Mouse (Mus musculus): ENCODE data around the gene Fdx1.

The Fdx1 gene

GRCm38 (mm10) chr9:51962975-51963701, at the start of gene Fdx1:
Gene Fdx1, minus strand, starts transcription at chr9:51963556.
- peak; percentile 59 for DNase-seq (ENCODE audit: low read depth)

GRCm38 (mm10) chr9:52012781-52013436, 49.6 kb upstream of the Fdx1 start:
- DNase-seq (ENCODE audit: low read depth): no peak

- no peak for DNase-seq (ENCODE audit: low read depth)
Observed at GRCm38 (mm10) chr9:52012311-52012710, 49.0 kb upstream of the Fdx1 start.

GRCm38 (mm10) chr9:52008511-52008910, 45.2 kb upstream of the Fdx1 start:
- DNase-seq (ENCODE audit: low read depth): no peak

- no peak for DNase-seq (ENCODE audit: low read depth)
Observed at GRCm38 (mm10) chr9:52007341-52007740, 44.0 kb upstream of the Fdx1 start.

GRCm38 (mm10) chr9:52003501-52003900, 40.1 kb upstream of the Fdx1 start:
- DNase-seq (ENCODE audit: low read depth): no peak

- DNase-seq (ENCODE audit: low read depth): no peak
Observed at GRCm38 (mm10) chr9:51995331-51996099, 32.2 kb upstream of the Fdx1 start.

GRCm38 (mm10) chr9:51994636-51995260, 31.4 kb upstream of the Fdx1 start:
- no peak for DNase-seq (ENCODE audit: low read depth)

GRCm38 (mm10) chr9:51993486-51994275, 30.3 kb upstream of the Fdx1 start:
- DNase-seq (ENCODE audit: low read depth): peak; percentile 47

- no peak for DNase-seq (ENCODE audit: low read depth)
Observed at GRCm38 (mm10) chr9:51991241-51991876, 28.0 kb upstream of the Fdx1 start.

GRCm38 (mm10) chr9:51990828-51991227, 27.5 kb upstream of the Fdx1 start:
- peak; percentile 59 for DNase-seq (ENCODE audit: low read depth)

- DNase-seq (ENCODE audit: low read depth): no peak
Observed at GRCm38 (mm10) chr9:51985493-51986099, 22.2 kb upstream of the Fdx1 start.

GRCm38 (mm10) chr9:51981131-51981530, 17.8 kb upstream of the Fdx1 start:
- DNase-seq (ENCODE audit: low read depth): no peak

- DNase-seq (ENCODE audit: low read depth): no peak
Observed at GRCm38 (mm10) chr9:51979301-51979700, 15.9 kb upstream of the Fdx1 start.

GRCm38 (mm10) chr9:51978545-51979259, 15.3 kb upstream of the Fdx1 start:
- DNase-seq (ENCODE audit: low read depth): peak; percentile 32

GRCm38 (mm10) chr9:51977439-51978000, 14.2 kb upstream of the Fdx1 start:
- peak; percentile 79 for DNase-seq (ENCODE audit: low read depth)

- DNase-seq (ENCODE audit: low read depth): no peak
Observed at GRCm38 (mm10) chr9:51974871-51975270, 11.5 kb upstream of the Fdx1 start.

- no peak for DNase-seq (ENCODE audit: low read depth)
Observed at GRCm38 (mm10) chr9:51973846-51974245, 10.5 kb upstream of the Fdx1 start.

- peak; percentile 45 for DNase-seq (ENCODE audit: low read depth)
Observed at GRCm38 (mm10) chr9:51966373-51966772, 3.0 kb upstream of the Fdx1 start.

GRCm38 (mm10) chr9:51964110-51964509, 754 bp upstream of the Fdx1 start:
- DNase-seq (ENCODE audit: low read depth): no peak

Measured in naive thymus-derived CD4-positive, alpha-beta T cell, adult 2 months (primary cell).